Mouse (Mus musculus) liver, embryonic 16.5 days (tissue): ENCODE data around the gene Ssc5d. TPM values are rescaled to one million over a fixed set of nuclear protein-coding genes. Genes with fewer than 3 reads are reported as not detected.
"Not testable (repeated sequence)": the region's sequence is repeated elsewhere in the genome, so short reads cannot be mapped to it uniquely, and the experiment has no call there.

Experiments used
- ATAC-seq: fragments of 200-750 bp; cut with Nextera tagmentation; 2 replicates; pipeline ENCODE4 v1.8.0; 2017; ENCODE audit warnings: low read depth, mild to moderate bottlenecking, moderate number of reproducible peaks, moderate library complexity
- H3K27ac ChIP-seq: fragments of 300-500 bp; sonication (generic); 2 replicates; pipeline ENCODE4 v1.5.1; 2014; ENCODE audit warnings: mild to moderate bottlenecking, low read length
- H3K27me3 ChIP-seq: fragments of 300-500 bp; sonication (generic); 2 replicates; pipeline ENCODE4 v1.6.1; 2014; ENCODE audit warnings: low read depth, low read length, mixed read lengths; ENCODE audit not compliant: control insufficient read depth, insufficient read depth
- H3K36me3 ChIP-seq: fragments of 300-500 bp; sonication (generic); 2 replicates; pipeline ENCODE4 v1.6.1; 2014; ENCODE audit warnings: mild to moderate bottlenecking; ENCODE audit not compliant: control insufficient read depth, insufficient read depth
- H3K4me1 ChIP-seq: fragments of 300-500 bp; sonication (generic); 2 replicates; pipeline ENCODE4 v1.6.1; 2014; ENCODE audit warnings: low read depth, low read length, mixed read lengths; ENCODE audit not compliant: control insufficient read depth
- H3K4me2 ChIP-seq: fragments of 300-500 bp; sonication (generic); 2 replicates; pipeline ENCODE4 v1.6.1; 2014; ENCODE audit warnings: low read depth, low read length, mixed read lengths
- H3K4me3 ChIP-seq: fragments of 300-500 bp; sonication (generic); 2 replicates; pipeline ENCODE4 v1.5.1; 2014; ENCODE audit warnings: low read depth, mild to moderate bottlenecking, low read length
- H3K9ac ChIP-seq: fragments of 300-500 bp; sonication (generic); 2 replicates; pipeline ENCODE4 v1.6.1; 2014; ENCODE audit warnings: low read depth, low read length
- H3K9me3 ChIP-seq: fragments of 300-500 bp; sonication (generic); replicated peaks from 2 replicates; pipeline ENCODE4 v1.6.1; 2016; ENCODE audit warnings: low read length; ENCODE audit not compliant: control insufficient read depth
- WGBS: fragments of 180-500 bp; shearing (Covaris S2); extraction: QIAGEN DNeasy Blood & Tissue Kit; methylation state at CpG from one replicate; pipeline ENCODE4 v1.1.7; 2014; ENCODE audit not compliant: insufficient replicate concordance; 5-methylcytosine and 5-hydroxymethylcytosine counted together
- polyA plus RNA-seq: library from polyadenylated mRNA; unstranded; fragments of >200 nt; fragmentation: Nextera tagmentation; extraction: Ambion mirVana; gene quantifications from 2 replicates; pipeline ENCODE4 v1.2.1, GENCODE M21; 2015

The Ssc5d gene
- polyA plus RNA-seq = 0.08 and 0.20 TPM in 2 replicates

- Histone ChIP-seq H3K36me3 (peaks cover 2% of the 10 kb centered on the region; the same call in 1 of the 2 replicates), H3K4me3 (no peak within 1 kb of the TSS), H3K9ac (no peak within 1 kb of the TSS), H3K4me1 (peaks cover 8% of the 10 kb centered on the region), H3K27me3 (peaks cover 29% of the 10 kb centered on the region), H3K9me3 (no peaks in the 10 kb centered on the region), H3K27ac (no peak within 1 kb of the TSS), H3K4me2 (no peak within 1 kb of the TSS)
- 17% methylated on average over 6 of the region's 6 CpGs for WGBS
- ATAC-seq = no peak
Measured at GRCm38 (mm10) chr7:4925441-4926381, at the start of gene Ssc5d. TSS of gene Ssc5d (plus strand) at chr7:4925785.

- no peaks in the 10 kb centered on the region for H3K9me3 ChIP-seq
- H3K36me3 ChIP-seq = no peaks in the 10 kb centered on the region
- no peaks in the 10 kb centered on the region for H3K27me3 ChIP-seq
- H3K4me3 ChIP-seq = peak within 1 kb of the TSS; percentile 70
- H3K4me1 ChIP-seq = peaks cover 22% of the 10 kb centered on the region
- ATAC-seq = peak; percentile 100
- peak within 1 kb of the TSS; percentile 97 for H3K4me2 ChIP-seq
- peak within 1 kb of the TSS; percentile 76 for H3K27ac ChIP-seq
- peak within 1 kb of the TSS; percentile 72 for H3K9ac ChIP-seq
- under 1% methylated on average over 17 of the region's 22 CpGs for WGBS
Measured at GRCm38 (mm10) chr7:4876753-4877221, 48.8 kb upstream of the Ssc5d start, which contains the start of gene Isoc2a. TSS of gene Isoc2a (plus strand) at chr7:4877153.

- H3K4me2 ChIP-seq = peak overlapping the region; percentile 97
- ATAC-seq = no peak; the same call in 1 of the 2 replicates
- no peaks in the 10 kb centered on the region for H3K9me3 ChIP-seq
- peak overlapping the region; percentile 72 for H3K9ac ChIP-seq
- no peaks in the 10 kb centered on the region for H3K36me3 ChIP-seq
- H3K4me1 ChIP-seq = peaks cover 22% of the 10 kb centered on the region
- peak overlapping the region; percentile 50; the same call in 1 of the 2 replicates for H3K27ac ChIP-seq
- 10% methylated on average over 11 of the region's 11 CpGs for WGBS
- peak overlapping the region; percentile 70 for H3K4me3 ChIP-seq
- no peaks in the 10 kb centered on the region for H3K27me3 ChIP-seq
Measured at GRCm38 (mm10) chr7:4877226-4877625, 48.4 kb upstream of the Ssc5d start.

- H3K4me1 ChIP-seq = peaks cover 22% of the 10 kb centered on the region
- no peaks in the 10 kb centered on the region for H3K36me3 ChIP-seq
- no peaks in the 10 kb centered on the region for H3K9me3 ChIP-seq
- H3K9ac ChIP-seq = peak overlapping the region; percentile 72; the same call in 1 of the 2 replicates
- peak overlapping the region; percentile 97 for H3K4me2 ChIP-seq
- no peak overlapping the region for H3K27ac ChIP-seq
- no peaks in the 10 kb centered on the region for H3K27me3 ChIP-seq
- no peak for ATAC-seq
- H3K4me3 ChIP-seq = peak overlapping the region; percentile 70
Measured at GRCm38 (mm10) chr7:4878186-4878585, 47.4 kb upstream of the Ssc5d start.

- H3K27ac ChIP-seq, H3K9ac ChIP-seq, H3K9me3 ChIP-seq, H3K27me3 ChIP-seq, H3K4me2 ChIP-seq, H3K4me3 ChIP-seq, H3K36me3 ChIP-seq, ATAC-seq: not testable (repeated sequence)
- 74% methylated on average over 1 of the region's 1 CpGs for WGBS
- H3K4me1 ChIP-seq = peaks cover 22% of the 10 kb centered on the region
Measured at GRCm38 (mm10) chr7:4879036-4879435, 46.5 kb upstream of the Ssc5d start.

- no peak overlapping the region for H3K27ac ChIP-seq
- H3K27me3 ChIP-seq = no peaks in the 10 kb centered on the region
- no peak overlapping the region for H3K4me2 ChIP-seq
- H3K4me3 ChIP-seq = no peak overlapping the region
- 60% methylated on average over 4 of the region's 4 CpGs for WGBS
- no peaks in the 10 kb centered on the region for H3K4me1 ChIP-seq
- no peaks in the 10 kb centered on the region for H3K36me3 ChIP-seq
- no peaks in the 10 kb centered on the region for H3K9me3 ChIP-seq
- peak; percentile 32; the same call in 1 of the 2 replicates for ATAC-seq
- no peak overlapping the region for H3K9ac ChIP-seq
Measured at GRCm38 (mm10) chr7:4886680-4887079, 38.9 kb upstream of the Ssc5d start.

GRCm38 (mm10) chr7:4895186-4895585, 30.4 kb upstream of the Ssc5d start:
- no peak overlapping the region for H3K9ac ChIP-seq
- no peaks in the 10 kb centered on the region for H3K9me3 ChIP-seq
- peaks cover 7% of the 10 kb centered on the region for H3K4me1 ChIP-seq
- H3K27me3 ChIP-seq = no peaks in the 10 kb centered on the region
- no peak for ATAC-seq
- no peak overlapping the region for H3K4me2 ChIP-seq
- H3K27ac ChIP-seq = no peak overlapping the region
- 70% methylated on average over 11 of the region's 11 CpGs for WGBS
- H3K4me3 ChIP-seq = no peak overlapping the region
- H3K36me3 ChIP-seq = no peaks in the 10 kb centered on the region

GRCm38 (mm10) chr7:4898851-4899648, 26.5 kb upstream of the Ssc5d start:
- Histone ChIP-seq H3K27me3 (no peaks in the 10 kb centered on the region), H3K36me3 (no peaks in the 10 kb centered on the region), H3K9ac (peak overlapping the region; percentile 10; the same call in 1 of the 2 replicates), H3K9me3 (0 out of 2 replicates have a peak, but pooled peaks cover 2% of the 10 kb centered on the region), H3K4me1 (peaks cover 12% of the 10 kb centered on the region), H3K27ac (no peak overlapping the region), H3K4me2 (peak overlapping the region; percentile 62), H3K4me3 (peak overlapping the region; percentile 33)
- WGBS = 29% methylated on average over 15 of the region's 18 CpGs
- no peak for ATAC-seq
